Mouse (Mus musculus): ENCODE measurements around the gene Zbtb7b. TPM values are rescaled to one million over a fixed set of nuclear protein-coding genes. Genes with fewer than 3 reads are reported as not detected.

The Zbtb7b gene
- polyA plus RNA-seq, 1 experiment from 2014 or later = 8.2 TPM

GRCm38 (mm10) chr3:89361675-89362074 lies 32.9 kb downstream of the Zbtb7b start, which contains the start of gene Dcst2:
Dcst2 (plus strand) TSS chr3:89361975.
- Histone ChIP-seq H3K9ac (no peak within 1 kb of the TSS), H3K27ac (replicated peaks) (no peak within 1 kb of the TSS), H3K27me3 (no peaks in the 10 kb centered on the region), H3K4me1 (no peaks in the 10 kb centered on the region), H3K4me3 (replicated peaks) (no peak within 1 kb of the TSS), H3K36me3 (no peaks in the 10 kb centered on the region), H3K4me2 (replicated peaks) (no peak within 1 kb of the TSS), H3K9me3 (replicated peaks) (no peaks in the 10 kb centered on the region)
- 80% methylated on average over 7 of the region's 7 CpGs for WGBS
- ATAC-seq (ENCODE audit: insufficient number of reproducible peaks, low FRiP score, low TSS enrichment, low read depth) = no peak

DNA sequence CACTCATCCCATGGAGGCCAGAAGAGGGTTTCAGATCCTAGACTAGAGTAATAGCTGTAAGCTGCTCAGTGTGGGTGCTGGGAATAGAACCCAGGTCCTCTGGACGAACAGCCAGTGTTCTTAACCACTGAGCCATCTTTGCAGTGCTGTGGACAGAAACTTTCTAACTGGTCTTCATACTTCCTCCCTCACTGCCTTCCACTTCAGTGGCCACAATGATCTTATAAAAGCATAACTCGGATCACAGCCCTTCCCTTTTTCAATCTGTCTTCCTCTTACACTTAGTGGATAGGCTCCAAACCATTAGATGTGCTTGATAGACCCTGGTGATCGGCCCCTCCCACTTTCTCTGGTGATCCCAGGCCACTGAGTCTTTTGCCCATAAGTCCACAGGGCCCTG lies 34.3 kb downstream of the Zbtb7b start:
- ATAC-seq (ENCODE audit: insufficient number of reproducible peaks, low FRiP score, low TSS enrichment, low read depth) = no peak
- WGBS = 71% methylated on average over 3 of the region's 3 CpGs
- H3K4me2 ChIP-seq (replicated peaks) = no peak overlapping the region
- H3K36me3 ChIP-seq = no peaks in the 10 kb centered on the region
- no peak overlapping the region for H3K9ac ChIP-seq
- no peaks in the 10 kb centered on the region for H3K4me1 ChIP-seq
- peaks cover 5% of the 10 kb centered on the region; the same call in 1 of the 2 replicates for H3K27me3 ChIP-seq
- H3K4me3 ChIP-seq (replicated peaks) = no peak overlapping the region
- H3K9me3 ChIP-seq (replicated peaks) = no peaks in the 10 kb centered on the region
- H3K27ac ChIP-seq (replicated peaks) = no peak overlapping the region

- no peak overlapping the region for H3K4me3 ChIP-seq (replicated peaks)
- no peak overlapping the region for H3K9ac ChIP-seq
- WGBS = 48% methylated on average over 6 of the region's 6 CpGs
- no peak overlapping the region for H3K27ac ChIP-seq (replicated peaks)
- no peak overlapping the region for H3K4me2 ChIP-seq (replicated peaks)
- no peaks in the 10 kb centered on the region for H3K36me3 ChIP-seq
- H3K4me1 ChIP-seq = 0 out of 2 replicates have a peak, but pooled peaks cover 2% of the 10 kb centered on the region
- ATAC-seq (ENCODE audit: insufficient number of reproducible peaks, low FRiP score, low TSS enrichment, low read depth) = no peak
- peaks cover 5% of the 10 kb centered on the region; the same call in 1 of the 2 replicates for H3K27me3 ChIP-seq
- no peaks in the 10 kb centered on the region for H3K9me3 ChIP-seq (replicated peaks)
Measured at GRCm38 (mm10) chr3:89359630-89360029, 34.9 kb downstream of the Zbtb7b start.

DNA sequence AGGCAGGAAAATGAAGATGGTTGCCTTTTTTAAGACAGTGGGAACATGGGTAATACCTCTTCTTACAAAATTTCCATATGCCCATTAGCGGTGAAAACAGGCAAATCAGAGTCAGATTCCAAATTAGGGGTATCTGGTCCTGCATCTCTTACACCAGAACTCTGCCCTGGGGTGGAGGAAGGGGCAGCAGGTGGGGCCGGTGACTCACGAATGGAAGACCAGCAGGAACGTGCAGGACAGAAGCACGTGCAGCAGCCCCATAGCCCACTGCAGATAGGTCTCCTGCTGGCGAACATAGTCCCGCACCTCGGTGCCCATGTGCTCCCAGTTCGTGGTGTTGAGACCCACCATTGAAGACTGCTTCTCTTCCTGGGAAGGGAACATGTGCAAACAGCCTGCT lies 38.5 kb downstream of the Zbtb7b start:
- WGBS = 62% methylated on average over 9 of the region's 9 CpGs
- Histone ChIP-seq H3K36me3 (no peaks in the 10 kb centered on the region), H3K9ac (no peak overlapping the region), H3K4me2 (replicated peaks) (no peak overlapping the region), H3K27ac (replicated peaks) (no peak overlapping the region), H3K27me3 (peaks cover 5% of the 10 kb centered on the region; the same call in 1 of the 2 replicates), H3K9me3 (replicated peaks) (no peaks in the 10 kb centered on the region), H3K4me1 (0 out of 2 replicates have a peak, but pooled peaks cover 2% of the 10 kb centered on the region), H3K4me3 (replicated peaks) (no peak overlapping the region)
- ATAC-seq (ENCODE audit: insufficient number of reproducible peaks, low FRiP score, low TSS enrichment, low read depth) = no peak

- Histone ChIP-seq H3K9me3 (replicated peaks) (no peaks in the 10 kb centered on the region), H3K27me3 (peaks cover 5% of the 10 kb centered on the region; the same call in 1 of the 2 replicates), H3K27ac (replicated peaks) (no peak overlapping the region), H3K4me2 (replicated peaks) (no peak overlapping the region), H3K4me3 (replicated peaks) (no peak overlapping the region), H3K36me3 (no peaks in the 10 kb centered on the region), H3K4me1 (peaks cover 5% of the 10 kb centered on the region), H3K9ac (no peak overlapping the region)
- no peak for ATAC-seq (ENCODE audit: insufficient number of reproducible peaks, low FRiP score, low TSS enrichment, low read depth)
- 83% methylated on average over 6 of the region's 6 CpGs for WGBS
Measured at GRCm38 (mm10) chr3:89355512-89355902, 39.1 kb downstream of the Zbtb7b start.

DNA sequence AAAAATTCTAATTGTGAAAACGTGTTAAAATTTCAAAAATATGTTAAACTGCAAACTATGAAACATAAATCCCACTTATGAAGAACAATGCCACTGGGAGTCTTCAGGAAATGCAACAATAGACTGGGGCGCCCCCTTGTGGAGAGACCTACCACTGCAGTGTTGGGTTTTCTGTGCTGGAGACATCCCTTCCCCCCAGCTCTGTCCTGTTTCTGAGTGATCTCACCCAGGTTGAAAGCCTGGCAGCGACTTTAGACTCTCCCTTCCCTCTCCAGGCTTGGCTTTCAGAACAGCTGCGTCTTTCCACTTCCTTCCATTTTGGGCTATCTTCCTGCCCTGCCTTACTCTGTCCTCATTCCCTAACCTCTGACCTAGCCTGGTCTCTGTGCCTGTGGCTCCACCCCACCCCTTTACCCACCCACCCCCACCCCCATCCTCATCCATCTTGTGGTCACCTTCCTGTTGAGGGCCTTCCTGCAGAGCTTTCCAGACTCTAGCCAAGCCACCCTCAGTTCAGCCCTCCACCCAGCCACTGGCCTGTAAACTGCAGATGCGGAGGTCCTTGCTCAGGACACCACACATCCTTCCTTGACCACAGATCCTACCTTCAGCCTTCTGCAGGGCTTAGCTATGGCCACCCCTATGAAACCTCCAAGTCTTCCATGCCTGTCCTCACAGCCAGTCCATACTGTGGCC lies 39.6 kb downstream of the Zbtb7b start:
- Histone ChIP-seq H3K4me3 (replicated peaks) (no peak overlapping the region), H3K27me3 (peaks cover 5% of the 10 kb centered on the region; the same call in 1 of the 2 replicates), H3K9ac (no peak overlapping the region), H3K4me2 (replicated peaks) (no peak overlapping the region), H3K9me3 (replicated peaks) (no peaks in the 10 kb centered on the region), H3K27ac (replicated peaks) (no peak overlapping the region), H3K4me1 (peaks cover 10% of the 10 kb centered on the region), H3K36me3 (no peaks in the 10 kb centered on the region)
- 18% methylated on average over 5 of the region's 5 CpGs for WGBS
- ATAC-seq (ENCODE audit: insufficient number of reproducible peaks, low FRiP score, low TSS enrichment, low read depth) = no peak

- ATAC-seq (ENCODE audit: insufficient number of reproducible peaks, low FRiP score, low TSS enrichment, low read depth) = no peak
- H3K36me3 ChIP-seq = peaks cover 7% of the 10 kb centered on the region; the same call in 1 of the 2 replicates
- H3K9ac ChIP-seq = no peak overlapping the region
- no peak overlapping the region for H3K4me3 ChIP-seq (replicated peaks)
- no peaks in the 10 kb centered on the region for H3K9me3 ChIP-seq (replicated peaks)
- peaks cover 21% of the 10 kb centered on the region for H3K4me1 ChIP-seq
- peaks cover 4% of the 10 kb centered on the region for H3K27me3 ChIP-seq
- H3K4me2 ChIP-seq (replicated peaks) = no peak overlapping the region
- WGBS = 51% methylated on average over 5 of the region's 5 CpGs
- H3K27ac ChIP-seq (replicated peaks) = no peak overlapping the region
Measured at GRCm38 (mm10) chr3:89351271-89351670, 43.3 kb downstream of the Zbtb7b start.

GRCm38 (mm10) chr3:89349869-89350501 lies 44.6 kb downstream of the Zbtb7b start, which contains the start of gene Adam15:
Adam15 (minus strand) TSS chr3:89349996.
- Histone ChIP-seq H3K9ac (peak within 1 kb of the TSS; percentile 53), H3K36me3 (peaks cover 13% of the 10 kb centered on the region; the same call in 1 of the 2 replicates), H3K27ac (replicated peaks) (peak within 1 kb of the TSS; percentile 78), H3K9me3 (replicated peaks) (no peaks in the 10 kb centered on the region), H3K4me3 (replicated peaks) (peak within 1 kb of the TSS; percentile 76), H3K27me3 (no peaks in the 10 kb centered on the region; the same call in 1 of the 2 replicates), H3K4me1 (peaks cover 21% of the 10 kb centered on the region), H3K4me2 (replicated peaks) (peak within 1 kb of the TSS; percentile 96)
- ATAC-seq (ENCODE audit: insufficient number of reproducible peaks, low FRiP score, low TSS enrichment, low read depth) = peak; percentile 88
- WGBS = under 1% methylated on average over 59 of the region's 59 CpGs

GRCm38 (mm10) chr3:89348911-89349868 lies 45.4 kb downstream of the Zbtb7b start:
- 2% methylated on average over 38 of the region's 38 CpGs for WGBS
- peaks cover 19% of the 10 kb centered on the region for H3K4me1 ChIP-seq

DNA sequence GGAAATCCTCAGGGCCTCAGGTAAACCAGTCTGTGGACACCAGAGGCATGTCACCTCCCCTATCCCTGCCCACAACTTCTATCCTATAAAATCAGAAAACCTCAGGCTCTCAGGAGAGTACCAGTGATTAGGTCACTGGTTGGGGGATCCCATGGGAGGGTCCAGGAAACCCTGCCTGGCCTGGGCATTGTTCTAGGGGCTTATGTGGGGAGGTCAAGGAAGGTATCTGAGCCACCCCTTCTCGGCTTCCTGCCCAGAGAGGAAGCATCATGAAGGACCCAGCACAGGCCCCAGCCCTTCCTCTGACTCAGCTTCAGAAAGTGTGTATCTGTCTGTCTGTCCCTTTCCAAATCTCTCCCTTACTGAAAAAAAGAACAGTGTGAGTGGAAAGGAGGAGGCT lies 46.7 kb downstream of the Zbtb7b start:
- no peak for ATAC-seq (ENCODE audit: insufficient number of reproducible peaks, low FRiP score, low TSS enrichment, low read depth)
- 57% methylated on average over 1 of the region's 1 CpGs for WGBS

More at GRCm38 (mm10) chr3:89348911-89349868, 45.4 kb downstream of the Zbtb7b start:
- H3K27ac ChIP-seq (replicated peaks) = peak overlapping the region; percentile 78
- H3K36me3 ChIP-seq = peaks cover 21% of the 10 kb centered on the region
- H3K4me2 ChIP-seq (replicated peaks) = peak overlapping the region; percentile 96
- H3K9ac ChIP-seq = peak overlapping the region; percentile 53
- no peaks in the 10 kb centered on the region for H3K9me3 ChIP-seq (replicated peaks)
- H3K27me3 ChIP-seq = no peaks in the 10 kb centered on the region; the same call in 1 of the 2 replicates
- peak overlapping the region; percentile 76 for H3K4me3 ChIP-seq (replicated peaks)
- ATAC-seq (ENCODE audit: insufficient number of reproducible peaks, low FRiP score, low TSS enrichment, low read depth) = peak; percentile 61; the same call in 1 of the 2 replicates

More for the DNA sequence above, 46.7 kb downstream of the Zbtb7b start:
- Histone ChIP-seq H3K27ac (replicated peaks) (no peak overlapping the region), H3K9ac (no peak overlapping the region), H3K36me3 (peaks cover 33% of the 10 kb centered on the region), H3K9me3 (replicated peaks) (no peaks in the 10 kb centered on the region), H3K27me3 (no peaks in the 10 kb centered on the region; the same call in 1 of the 2 replicates), H3K4me3 (replicated peaks) (no peak overlapping the region), H3K4me2 (replicated peaks) (0 out of 2 replicates have a peak overlapping the region, but pooled peaks have one; percentile 96), H3K4me1 (peaks cover 19% of the 10 kb centered on the region)
